Mouse (Mus musculus) heart, embryonic 16.5 days (tissue): ENCODE data around the gene Ptn. TPM values are rescaled to one million over a fixed set of nuclear protein-coding genes. Genes with fewer than 3 reads are reported as not detected.
A peak's percentile ranks its signal among the peaks of the same experiment; 100 is the strongest.

Experiments used
- ATAC-seq: fragments of 200-750 bp; cut with Nextera tagmentation; replicated peaks from 2 replicates; pipeline ENCODE4 v1.8.0; 2017; ENCODE audit warnings: moderate number of reproducible peaks; ENCODE audit not compliant: insufficient read depth, low FRiP score; ENCODE audit errors: extremely low read depth
- H3K27ac ChIP-seq: fragments of 300-500 bp; sonication (generic); 2 replicates; pipeline ENCODE4 v1.5.1; 2014; ENCODE audit warnings: mild to moderate bottlenecking, low read length, control low read depth, moderate library complexity
- H3K27me3 ChIP-seq: fragments of 300-500 bp; sonication (generic); 2 replicates; pipeline ENCODE4 v1.6.1; 2014; ENCODE audit warnings: low read length, mixed read lengths; ENCODE audit not compliant: control insufficient read depth, insufficient read depth
- H3K36me3 ChIP-seq: fragments of 300-500 bp; sonication (generic); 2 replicates; pipeline ENCODE4 v1.6.1; 2014; ENCODE audit not compliant: control insufficient read depth, insufficient read depth
- H3K4me1 ChIP-seq: fragments of 300-500 bp; sonication (generic); 2 replicates; pipeline ENCODE4 v1.6.1; 2014; ENCODE audit warnings: low read length, mixed read lengths; ENCODE audit not compliant: control insufficient read depth, insufficient read depth
- H3K4me2 ChIP-seq: fragments of 300-500 bp; sonication (generic); 2 replicates; pipeline ENCODE4 v1.6.1; 2014; ENCODE audit warnings: low read depth, mild to moderate bottlenecking, control low read depth, low read length
- H3K4me3 ChIP-seq: fragments of 300-500 bp; sonication (generic); 2 replicates; pipeline ENCODE4 v1.5.1; 2014; ENCODE audit warnings: mild to moderate bottlenecking, control low read depth, low read length
- H3K9ac ChIP-seq: fragments of 300-500 bp; sonication (generic); 2 replicates; pipeline ENCODE4 v1.6.1; 2014; ENCODE audit warnings: low read length, control low read depth
- H3K9me3 ChIP-seq: fragments of 300-500 bp; sonication (generic); replicated peaks from 2 replicates; pipeline ENCODE4 v1.6.1; 2016; ENCODE audit warnings: low read length; ENCODE audit not compliant: control insufficient read depth
- WGBS: fragments of 180-500 bp; shearing (Covaris S2); extraction: QIAGEN DNeasy Blood & Tissue Kit; methylation state at CpG from one replicate; pipeline ENCODE4 v1.1.7; 2014; 5-methylcytosine and 5-hydroxymethylcytosine counted together
- polyA plus RNA-seq: library from polyadenylated mRNA; unstranded; fragments of >200 nt; fragmentation: Nextera tagmentation; extraction: Ambion mirVana; gene quantifications from 2 replicates; pipeline ENCODE4 v1.2.1, GENCODE M21; 2015

The Ptn gene
- polyA plus RNA-seq, 1 experiment from 2014 or later, result 273 TPM

DNA sequence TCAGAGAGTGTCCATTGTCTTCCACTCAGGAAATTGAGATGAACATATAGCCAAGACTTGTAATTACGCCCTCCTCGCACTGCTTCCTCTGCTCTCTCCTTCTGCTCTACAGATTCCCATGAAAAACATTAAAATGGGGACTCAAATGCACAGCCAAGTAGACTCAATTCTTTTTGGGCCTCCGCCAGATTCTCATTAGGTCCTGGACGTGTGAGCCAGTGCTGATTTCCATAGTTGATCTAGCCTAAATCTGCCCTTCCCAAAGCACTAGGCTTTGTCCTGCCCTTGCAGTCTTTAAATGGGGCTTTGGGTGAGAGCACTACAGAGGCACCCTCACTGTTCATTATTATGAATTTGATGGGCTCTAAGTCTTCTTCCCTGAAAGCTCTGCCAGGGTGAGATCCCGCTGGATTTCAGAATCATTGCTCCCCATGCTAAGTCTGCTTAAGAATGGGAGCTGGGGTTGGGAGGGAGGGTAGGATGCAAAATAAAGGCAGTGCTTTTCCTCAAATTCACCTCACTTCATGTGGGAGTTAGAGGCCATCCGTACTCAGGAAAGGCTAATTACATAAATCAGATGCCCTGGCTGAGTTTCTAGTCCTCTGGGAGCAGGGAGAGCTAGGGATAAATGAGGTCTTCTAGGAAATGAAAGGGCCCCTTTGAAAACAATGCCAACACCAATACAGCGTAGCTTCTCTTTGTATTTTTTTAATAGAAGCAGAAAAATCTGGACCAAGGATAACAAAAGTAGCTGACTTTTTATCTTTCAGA lies 32.3 kb downstream of the Ptn start:
- Histone ChIP-seq H3K4me1 (peaks cover 16% of the 10 kb centered on the region), H3K9ac (no peak overlapping the region), H3K36me3 (no peaks in the 10 kb centered on the region), H3K9me3 (no peaks in the 10 kb centered on the region), H3K4me3 (no peak overlapping the region), H3K4me2 (no peak overlapping the region), H3K27me3 (no peaks in the 10 kb centered on the region), H3K27ac (peak overlapping the region; percentile 32)
- 58% methylated on average over 7 of the region's 7 CpGs for WGBS
- 0 out of 2 replicates have a peak, but pooled peaks have one; percentile 37 for ATAC-seq

DNA sequence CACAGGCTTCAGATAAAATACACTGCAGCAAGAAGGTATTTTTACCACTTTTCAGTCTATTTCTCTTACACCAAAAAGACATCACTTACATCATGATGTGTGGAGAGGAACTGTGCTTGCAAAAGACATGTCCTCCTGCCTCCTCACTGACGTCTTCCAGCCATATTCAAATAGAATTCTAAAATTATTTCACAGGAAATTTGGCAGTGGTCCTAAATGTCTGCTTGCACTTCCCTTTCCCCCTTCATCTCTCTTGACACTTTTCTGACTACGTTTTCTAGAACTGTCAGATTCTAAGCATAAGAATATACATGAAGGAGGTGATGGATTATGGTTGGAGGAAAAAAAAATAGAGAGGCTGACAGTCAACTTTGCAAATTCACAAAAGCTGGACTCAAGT lies 33.0 kb downstream of the Ptn start:
- Histone ChIP-seq H3K9me3 (no peaks in the 10 kb centered on the region), H3K27ac (no peak overlapping the region), H3K9ac (no peak overlapping the region), H3K4me3 (no peak overlapping the region), H3K4me2 (no peak overlapping the region), H3K4me1 (peaks cover 12% of the 10 kb centered on the region), H3K36me3 (no peaks in the 10 kb centered on the region), H3K27me3 (no peaks in the 10 kb centered on the region)
- ATAC-seq, result no peak
- WGBS, result 13% methylated on average over 2 of the region's 2 CpGs

- Histone ChIP-seq H3K36me3 (no peaks in the 10 kb centered on the region), H3K9me3 (no peaks in the 10 kb centered on the region), H3K4me2 (no peak overlapping the region), H3K4me3 (no peak overlapping the region), H3K9ac (no peak overlapping the region), H3K27me3 (no peaks in the 10 kb centered on the region), H3K27ac (no peak overlapping the region), H3K4me1 (peaks cover 12% of the 10 kb centered on the region)
- WGBS, result 88% methylated on average over 10 of the region's 10 CpGs
- no peak for ATAC-seq
Observed at GRCm38 (mm10) chr6:36775647-36776360, 34.2 kb downstream of the Ptn start.

- WGBS, result 75% methylated on average over 2 of the region's 2 CpGs
- H3K36me3 ChIP-seq, result no peaks in the 10 kb centered on the region
- no peak overlapping the region for H3K4me3 ChIP-seq
- H3K27me3 ChIP-seq, result no peaks in the 10 kb centered on the region
- ATAC-seq, result no peak
- no peak overlapping the region for H3K27ac ChIP-seq
- no peak overlapping the region for H3K9ac ChIP-seq
- no peaks in the 10 kb centered on the region for H3K9me3 ChIP-seq
- H3K4me1 ChIP-seq, result peaks cover 7% of the 10 kb centered on the region
- H3K4me2 ChIP-seq, result no peak overlapping the region
Observed at GRCm38 (mm10) chr6:36772541-36772940, 37.5 kb downstream of the Ptn start.

DNA sequence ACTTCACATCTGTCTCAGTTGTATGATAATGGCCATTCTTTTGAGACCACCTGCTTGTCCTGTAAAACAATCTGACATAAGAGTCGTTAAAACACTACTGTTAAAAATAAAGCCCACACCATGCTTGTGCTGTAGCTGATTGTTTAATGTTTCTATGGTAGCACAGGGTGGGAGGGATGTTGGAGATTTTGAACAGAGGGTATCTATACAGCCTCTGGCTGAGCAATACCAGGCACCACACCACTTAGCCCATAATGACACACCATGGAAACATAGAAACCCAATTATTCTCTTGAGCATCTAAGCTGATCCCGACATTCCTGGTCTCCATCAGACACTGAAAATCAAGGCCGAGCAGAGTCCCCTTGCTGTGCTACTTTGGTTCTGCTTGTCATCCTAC lies 41.0 kb downstream of the Ptn start:
- H3K36me3 ChIP-seq, result no peaks in the 10 kb centered on the region
- H3K4me3 ChIP-seq, result no peak overlapping the region
- no peaks in the 10 kb centered on the region for H3K9me3 ChIP-seq
- H3K9ac ChIP-seq, result no peak overlapping the region
- WGBS, result 75% methylated on average over 3 of the region's 3 CpGs
- no peaks in the 10 kb centered on the region for H3K4me1 ChIP-seq
- H3K27ac ChIP-seq, result no peak overlapping the region
- H3K4me2 ChIP-seq, result no peak overlapping the region
- ATAC-seq, result no peak
- no peaks in the 10 kb centered on the region for H3K27me3 ChIP-seq

DNA sequence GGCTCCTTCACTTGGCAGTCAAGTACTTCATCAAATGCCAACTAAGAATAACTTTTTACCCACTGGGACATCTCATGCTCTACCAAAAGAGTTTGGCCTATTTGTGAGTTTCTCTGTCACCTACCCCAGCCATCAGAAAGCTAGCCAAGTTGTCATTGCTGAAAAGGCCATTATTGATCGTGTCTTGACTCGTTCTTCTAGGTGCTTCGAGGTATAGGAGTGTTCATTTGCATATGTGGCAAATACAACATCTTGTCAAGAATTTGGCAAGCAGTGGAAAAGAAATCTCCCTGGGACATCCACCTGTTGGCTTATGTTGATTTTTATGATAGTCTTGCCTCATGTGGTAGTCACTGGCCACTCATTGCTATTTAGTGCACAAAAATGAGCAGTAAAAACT lies 43.1 kb downstream of the Ptn start:
- Histone ChIP-seq H3K36me3 (no peaks in the 10 kb centered on the region), H3K4me1 (no peaks in the 10 kb centered on the region), H3K9ac (no peak overlapping the region), H3K9me3 (no peaks in the 10 kb centered on the region), H3K27me3 (no peaks in the 10 kb centered on the region), H3K4me3 (no peak overlapping the region), H3K27ac (no peak overlapping the region), H3K4me2 (no peak overlapping the region)
- ATAC-seq, result no peak
- 93% methylated on average over 3 of the region's 3 CpGs for WGBS

DNA sequence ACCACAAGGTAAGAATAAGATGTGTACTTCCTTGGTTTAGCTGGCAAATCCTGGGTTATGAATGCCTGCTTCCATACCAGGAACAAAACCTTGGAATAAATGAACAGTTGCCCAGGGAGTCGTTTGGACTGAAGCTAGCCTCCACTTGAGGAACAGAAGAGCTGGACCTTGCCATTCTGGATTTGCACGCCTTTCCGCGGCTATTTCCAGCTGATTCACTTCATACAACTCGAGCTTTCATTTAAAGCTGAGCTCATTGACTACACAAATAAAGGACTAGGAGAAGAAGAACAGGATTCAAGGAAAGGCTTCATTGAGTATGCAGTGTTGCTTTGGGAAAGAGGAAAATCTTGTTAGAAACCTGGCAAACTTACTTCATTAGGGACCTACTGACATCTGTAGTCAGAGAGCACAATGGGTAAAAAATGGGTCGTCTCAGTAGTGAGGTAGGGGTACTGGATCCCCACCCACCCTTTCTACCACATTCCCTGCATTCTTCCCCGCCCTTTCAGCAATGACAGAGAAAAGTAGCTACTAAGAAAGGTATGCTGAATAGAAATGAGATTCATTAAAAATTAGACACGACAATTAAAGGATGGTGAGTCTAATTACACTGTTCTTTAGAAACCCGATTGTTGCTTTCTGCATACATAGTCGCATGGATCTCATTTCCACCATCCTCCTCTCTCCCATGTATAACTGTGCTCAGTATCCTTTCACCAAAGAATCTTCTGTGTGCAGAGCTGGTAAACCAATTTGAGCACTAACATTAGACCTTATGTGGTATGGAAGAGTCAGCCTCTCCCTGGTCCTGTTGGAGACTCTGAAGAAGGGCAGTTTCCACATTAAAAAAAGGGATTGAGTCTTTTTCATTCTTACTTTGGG lies 54.8 kb downstream of the Ptn start:
- no peak overlapping the region for H3K4me3 ChIP-seq
- H3K4me1 ChIP-seq, result no peaks in the 10 kb centered on the region
- H3K36me3 ChIP-seq, result no peaks in the 10 kb centered on the region
- no peak for ATAC-seq
- H3K27me3 ChIP-seq, result no peaks in the 10 kb centered on the region
- H3K9ac ChIP-seq, result no peak overlapping the region
- no peaks in the 10 kb centered on the region for H3K9me3 ChIP-seq
- no peak overlapping the region for H3K27ac ChIP-seq
- no peak overlapping the region for H3K4me2 ChIP-seq
- 76% methylated on average over 10 of the region's 10 CpGs for WGBS

DNA sequence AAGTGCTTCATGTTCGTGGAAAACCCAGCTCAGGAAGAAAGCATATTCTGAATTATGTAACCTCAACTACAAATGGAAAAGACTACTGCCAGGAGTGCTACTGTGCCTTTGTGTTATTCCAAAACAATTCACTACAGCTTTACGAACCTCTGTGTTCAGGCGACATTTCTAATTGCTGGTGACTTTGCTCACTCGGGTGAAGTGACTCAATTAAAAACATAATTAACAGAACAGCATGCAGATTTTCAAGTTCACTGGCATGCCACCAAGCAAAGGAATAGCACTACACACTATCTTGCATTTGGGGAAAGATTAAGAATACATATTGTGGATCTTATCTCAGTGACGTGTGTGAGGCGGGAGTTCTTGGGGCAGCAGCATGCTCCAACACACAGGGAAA lies 57.1 kb downstream of the Ptn start:
- Histone ChIP-seq H3K27me3 (no peaks in the 10 kb centered on the region), H3K4me1 (no peaks in the 10 kb centered on the region), H3K27ac (no peak overlapping the region), H3K4me2 (no peak overlapping the region), H3K4me3 (no peak overlapping the region), H3K9me3 (no peaks in the 10 kb centered on the region), H3K9ac (no peak overlapping the region), H3K36me3 (no peaks in the 10 kb centered on the region)
- WGBS, result 66% methylated on average over 6 of the region's 6 CpGs
- no peak for ATAC-seq
